Mouse (Mus musculus) neural tube, embryonic 15.5 days (tissue): Measurements from ENCODE around the gene Mcm9. TPM values are rescaled to one million over a fixed set of nuclear protein-coding genes. Genes with fewer than 3 reads are reported as not detected.

Source experiments
- polyA plus RNA-seq: library from polyadenylated mRNA; unstranded; fragments of >200 nt; fragmentation: Nextera tagmentation; extraction: Ambion mirVana; gene quantifications from 2 replicates; pipeline ENCODE4 v1.2.1, GENCODE M21; 2015

The Mcm9 gene
- polyA plus RNA-seq, 1 experiment from 2014 or later, result 5.1 TPM

Other genes with a start within 250 kb of the Mcm9 start
- gene Asf1a, start 33.7 kb downstream of the Mcm9 start, polyA plus RNA-seq, result 58.6 and 68.7 TPM in 2 replicates
- gene Fam184a, start 120.7 kb upstream of the Mcm9 start, polyA plus RNA-seq, result 13.0 and 14.9 TPM in 2 replicates